Mouse (Mus musculus) intestine, embryonic 15.5 days (tissue): Measurements from ENCODE around the gene Mapk8. TPM values are rescaled to one million over a fixed set of nuclear protein-coding genes. Genes with fewer than 3 reads are reported as not detected.

ENCODE experiments used
- ATAC-seq: fragments of 200-750 bp; cut with Nextera tagmentation; 2 replicates; pipeline ENCODE4 v1.8.0; 2017; ENCODE audit warnings: moderate TSS enrichment, moderate library complexity
- H3K27ac ChIP-seq: fragments of 300-500 bp; sonication (generic); 2 replicates; pipeline ENCODE4 v1.5.1; 2015; ENCODE audit warnings: mild to moderate bottlenecking, inconsistent platforms
- H3K27me3 ChIP-seq: fragments of 300-500 bp; sonication (generic); replicated peaks from 2 replicates; pipeline ENCODE4 v1.6.1; 2015; ENCODE audit warnings: inconsistent platforms
- H3K36me3 ChIP-seq: fragments of 300-500 bp; sonication (generic); 2 replicates; pipeline ENCODE4 v1.6.1; 2015; ENCODE audit warnings: inconsistent platforms
- H3K4me1 ChIP-seq: fragments of 300-500 bp; sonication (generic); replicated peaks from 2 replicates; pipeline ENCODE4 v1.6.1; 2015; ENCODE audit warnings: inconsistent platforms
- H3K4me2 ChIP-seq: fragments of 300-500 bp; sonication (generic); replicated peaks from 2 replicates; pipeline ENCODE4 v1.6.1; 2015; ENCODE audit warnings: mild to moderate bottlenecking, inconsistent platforms
- H3K4me3 ChIP-seq: fragments of 300-500 bp; sonication (generic); replicated peaks from 2 replicates; pipeline ENCODE4 v1.5.1; 2015; ENCODE audit warnings: inconsistent platforms
- H3K9ac ChIP-seq: fragments of 300-500 bp; sonication (generic); 2 replicates; pipeline ENCODE4 v1.6.1; 2015; ENCODE audit warnings: inconsistent platforms
- H3K9me3 ChIP-seq: fragments of 300-500 bp; sonication (generic); 2 replicates; pipeline ENCODE4 v1.6.1; 2016; ENCODE audit warnings: inconsistent platforms
- WGBS: fragments of 180-500 bp; shearing (Covaris S2); methylation state at CpG from one replicate; pipeline ENCODE4 v1.1.7; 2015; 5-methylcytosine and 5-hydroxymethylcytosine counted together
- polyA plus RNA-seq: library from polyadenylated mRNA; unstranded; fragments of >200 nt; fragmentation: Nextera tagmentation; extraction: Ambion mirVana; gene quantifications from 2 replicates; pipeline ENCODE4 v1.2.1, GENCODE M21; 2015

Gene Mapk8
- polyA plus RNA-seq, 1 experiment from 2014 or later: 16.0 TPM

- 82% methylated on average over 5 of the region's 5 CpGs for WGBS
- no peak for ATAC-seq
- H3K4me1 ChIP-seq: no peaks in the 10 kb centered on the region
Measured at GRCm38 (mm10) chr14:33378723-33379122, 68.2 kb downstream of the Mapk8 start.

GRCm38 (mm10) chr14:33377211-33377610 lies 69.7 kb downstream of the Mapk8 start:
- 92% methylated on average over 3 of the region's 3 CpGs for WGBS
- Histone ChIP-seq H3K27me3 (no peaks in the 10 kb centered on the region), H3K27ac (no peak overlapping the region), H3K4me1 (no peaks in the 10 kb centered on the region), H3K4me2 (no peak overlapping the region), H3K36me3 (no peaks in the 10 kb centered on the region), H3K4me3 (no peak overlapping the region), H3K9me3 (no peaks in the 10 kb centered on the region), H3K9ac (no peak overlapping the region)
- ATAC-seq: no peak

More at GRCm38 (mm10) chr14:33378723-33379122, 68.2 kb downstream of the Mapk8 start:
- no peaks in the 10 kb centered on the region for H3K9me3 ChIP-seq
- H3K27me3 ChIP-seq: no peaks in the 10 kb centered on the region
- no peak overlapping the region for H3K9ac ChIP-seq
- no peak overlapping the region for H3K4me3 ChIP-seq
- no peak overlapping the region for H3K4me2 ChIP-seq
- peaks cover 1% of the 10 kb centered on the region; the same call in 1 of the 2 replicates for H3K36me3 ChIP-seq
- H3K27ac ChIP-seq: no peak overlapping the region

GRCm38 (mm10) chr14:33374089-33374488 lies 72.9 kb downstream of the Mapk8 start:
- Histone ChIP-seq H3K4me3 (no peak overlapping the region), H3K9ac (no peak overlapping the region), H3K27ac (no peak overlapping the region), H3K36me3 (no peaks in the 10 kb centered on the region), H3K4me1 (peaks cover 6% of the 10 kb centered on the region; the same call in 1 of the 2 replicates), H3K9me3 (no peaks in the 10 kb centered on the region), H3K27me3 (no peaks in the 10 kb centered on the region), H3K4me2 (no peak overlapping the region)
- WGBS: 49% methylated on average over 1 of the region's 1 CpGs
- no peak for ATAC-seq

GRCm38 (mm10) chr14:33373271-33373670 lies 73.7 kb downstream of the Mapk8 start:
- 38% methylated on average over 1 of the region's 1 CpGs for whole genome bisulfite sequencing
- Histone ChIP-seq H3K9ac (no peak overlapping the region), H3K27ac (no peak overlapping the region), H3K36me3 (no peaks in the 10 kb centered on the region), H3K4me3 (no peak overlapping the region), H3K4me1 (peaks cover 6% of the 10 kb centered on the region; the same call in 1 of the 2 replicates), H3K9me3 (no peaks in the 10 kb centered on the region), H3K4me2 (no peak overlapping the region), H3K27me3 (no peaks in the 10 kb centered on the region)
- no peak for ATAC-seq

GRCm38 (mm10) chr14:33371248-33371647 lies 75.7 kb downstream of the Mapk8 start:
- 16% methylated on average over 3 of the region's 3 CpGs for WGBS
- no peaks in the 10 kb centered on the region for H3K27me3 ChIP-seq
- H3K4me3 ChIP-seq: no peak overlapping the region
- H3K9ac ChIP-seq: no peak overlapping the region
- no peak overlapping the region for H3K27ac ChIP-seq
- H3K4me2 ChIP-seq: no peak overlapping the region
- no peaks in the 10 kb centered on the region for H3K36me3 ChIP-seq
- peak; percentile 53 for ATAC-seq
- H3K4me1 ChIP-seq: peaks cover 6% of the 10 kb centered on the region; the same call in 1 of the 2 replicates
- no peaks in the 10 kb centered on the region for H3K9me3 ChIP-seq

- peak; percentile 79 for ATAC-seq
- Histone ChIP-seq H3K36me3 (no peaks in the 10 kb centered on the region), H3K27me3 (no peaks in the 10 kb centered on the region), H3K9ac (no peak overlapping the region), H3K27ac (no peak overlapping the region), H3K4me3 (no peak overlapping the region), H3K4me1 (peaks cover 6% of the 10 kb centered on the region; the same call in 1 of the 2 replicates), H3K9me3 (no peaks in the 10 kb centered on the region), H3K4me2 (peak overlapping the region; percentile 45)
- WGBS: 8% methylated on average over 7 of the region's 7 CpGs
Measured at GRCm38 (mm10) chr14:33370056-33370455, 76.9 kb downstream of the Mapk8 start.

- WGBS: 84% methylated on average over 12 of the region's 12 CpGs
- Histone ChIP-seq H3K36me3 (no peaks in the 10 kb centered on the region), H3K4me2 (no peak overlapping the region; the same call in 1 of the 2 replicates), H3K9me3 (no peaks in the 10 kb centered on the region), H3K27ac (no peak overlapping the region), H3K27me3 (no peaks in the 10 kb centered on the region), H3K4me1 (peaks cover 6% of the 10 kb centered on the region; the same call in 1 of the 2 replicates), H3K4me3 (no peak overlapping the region), H3K9ac (no peak overlapping the region)
- no peak for ATAC-seq
Measured at GRCm38 (mm10) chr14:33369375-33369774, 77.6 kb downstream of the Mapk8 start.

GRCm38 (mm10) chr14:33366891-33367777 lies 79.8 kb downstream of the Mapk8 start:
- Histone ChIP-seq H3K36me3 (no peaks in the 10 kb centered on the region), H3K4me1 (peaks cover 18% of the 10 kb centered on the region), H3K4me2 (no peak overlapping the region), H3K9me3 (no peaks in the 10 kb centered on the region), H3K27me3 (no peaks in the 10 kb centered on the region), H3K27ac (no peak overlapping the region), H3K4me3 (no peak overlapping the region), H3K9ac (no peak overlapping the region)
- WGBS: 84% methylated on average over 30 of the region's 30 CpGs
- no peak for ATAC-seq

GRCm38 (mm10) chr14:33364061-33364460 lies 82.9 kb downstream of the Mapk8 start:
- H3K4me3 ChIP-seq: no peak overlapping the region
- peaks cover 18% of the 10 kb centered on the region for H3K4me1 ChIP-seq
- 77% methylated on average over 2 of the region's 2 CpGs for WGBS
- H3K4me2 ChIP-seq: no peak overlapping the region
- no peaks in the 10 kb centered on the region for H3K9me3 ChIP-seq
- no peak overlapping the region for H3K9ac ChIP-seq
- ATAC-seq: no peak
- H3K27ac ChIP-seq: no peak overlapping the region
- no peaks in the 10 kb centered on the region for H3K36me3 ChIP-seq
- H3K27me3 ChIP-seq: no peaks in the 10 kb centered on the region

- Histone ChIP-seq H3K27me3 (no peaks in the 10 kb centered on the region), H3K4me1 (peaks cover 18% of the 10 kb centered on the region), H3K36me3 (no peaks in the 10 kb centered on the region), H3K9me3 (no peaks in the 10 kb centered on the region), H3K4me2 (no peak overlapping the region), H3K4me3 (no peak overlapping the region), H3K27ac (no peak overlapping the region), H3K9ac (no peak overlapping the region)
- ATAC-seq: no peak
- WGBS: 63% methylated on average over 5 of the region's 5 CpGs
Measured at GRCm38 (mm10) chr14:33363611-33364010, 83.3 kb downstream of the Mapk8 start.

GRCm38 (mm10) chr14:33362807-33363206 lies 84.2 kb downstream of the Mapk8 start:
- H3K27ac ChIP-seq: no peak overlapping the region
- 7% methylated on average over 10 of the region's 10 CpGs for WGBS
- H3K4me2 ChIP-seq: peak overlapping the region; percentile 33
- no peaks in the 10 kb centered on the region for H3K27me3 ChIP-seq
- no peak overlapping the region for H3K4me3 ChIP-seq
- peak; percentile 29; the same call in 1 of the 2 replicates for ATAC-seq
- peaks cover 18% of the 10 kb centered on the region for H3K4me1 ChIP-seq
- H3K9me3 ChIP-seq: no peaks in the 10 kb centered on the region
- no peaks in the 10 kb centered on the region for H3K36me3 ChIP-seq
- no peak overlapping the region for H3K9ac ChIP-seq

GRCm38 (mm10) chr14:33362122-33362521 lies 84.8 kb downstream of the Mapk8 start:
- 38% methylated on average over 14 of the region's 14 CpGs for WGBS
- Histone ChIP-seq H3K9ac (no peak overlapping the region), H3K36me3 (no peaks in the 10 kb centered on the region), H3K4me3 (no peak overlapping the region), H3K9me3 (no peaks in the 10 kb centered on the region), H3K4me1 (peaks cover 18% of the 10 kb centered on the region), H3K27me3 (no peaks in the 10 kb centered on the region), H3K27ac (no peak overlapping the region), H3K4me2 (peak overlapping the region; percentile 33)
- peak; percentile 26 for ATAC-seq
